Mouse (Mus musculus) B cell, adult 2 months (primary cell): ENCODE measurements around the gene Eif2b4.
"Not testable (repeated sequence)": the region's sequence is repeated elsewhere in the genome, so short reads cannot be mapped to it uniquely, and the experiment has no call there.

Experiments
- DNase-seq, 2 experiments: peaks; one replicate each; pipeline ENCODE4 v3.0.0; 2022

The Eif2b4 gene

DNA sequence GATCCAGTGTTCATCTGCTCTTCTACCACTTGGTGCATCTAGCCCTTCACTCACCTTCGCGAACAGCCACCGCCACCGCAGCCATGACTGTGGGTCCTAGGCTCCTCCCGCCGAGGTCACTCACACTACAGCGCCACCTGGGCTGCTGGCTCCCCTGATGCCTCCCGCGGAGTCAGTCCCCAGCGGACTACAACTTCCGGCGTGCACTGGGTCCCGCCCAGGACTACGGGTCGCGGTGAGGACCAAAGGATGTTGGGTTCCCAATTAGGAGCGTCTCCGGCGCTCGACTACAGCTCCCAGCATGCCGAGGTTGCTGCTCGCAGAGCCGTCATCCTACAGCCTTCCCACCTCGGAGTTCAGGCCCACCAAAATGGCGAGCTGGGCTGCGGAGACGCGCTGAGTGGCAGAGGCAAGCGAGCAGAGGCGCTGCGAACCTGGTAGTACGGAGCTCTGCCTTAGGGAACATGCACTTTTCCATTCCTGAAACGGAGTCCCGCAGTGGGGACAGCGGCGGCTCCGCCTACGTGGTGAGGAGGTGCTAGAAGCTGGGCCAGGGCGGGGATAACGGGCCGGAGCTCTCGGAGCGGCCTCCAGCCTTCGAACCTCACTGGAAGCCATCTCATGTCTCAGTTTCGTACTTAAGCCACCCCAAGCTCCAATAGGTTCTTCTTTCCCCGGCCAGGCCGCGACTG lies at the start of gene Eif2b4, which contains the start of gene Snx17:
Eif2b4 (minus strand) TSS at position 492 of the 692 bp plus-strand sequence.
Snx17 (plus strand) TSS at position 289 of the 692 bp plus-strand sequence.
- peak; percentile 99 to 100 for DNase-seq

DNA sequence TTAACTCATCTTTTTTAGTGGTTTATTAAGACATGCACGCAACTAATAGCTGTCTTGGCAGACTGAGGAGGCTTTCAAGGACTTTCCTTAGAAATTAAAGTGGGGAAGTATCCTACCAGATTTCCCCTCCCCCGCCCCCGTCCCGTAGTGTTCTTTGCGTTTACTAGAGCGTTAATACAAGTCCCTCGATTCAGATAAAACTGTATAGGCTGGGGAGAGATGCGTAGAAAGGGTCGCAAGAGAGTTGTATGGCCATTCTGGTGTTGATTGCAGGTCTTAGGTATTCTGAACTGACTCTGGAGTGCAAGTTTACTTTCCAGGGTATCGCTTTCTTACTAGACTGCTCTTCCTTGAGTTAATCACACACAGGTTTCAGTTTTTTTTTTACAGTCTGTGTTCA lies 49.0 kb upstream of the Eif2b4 start:
- DNase-seq, result no peak

DNA sequence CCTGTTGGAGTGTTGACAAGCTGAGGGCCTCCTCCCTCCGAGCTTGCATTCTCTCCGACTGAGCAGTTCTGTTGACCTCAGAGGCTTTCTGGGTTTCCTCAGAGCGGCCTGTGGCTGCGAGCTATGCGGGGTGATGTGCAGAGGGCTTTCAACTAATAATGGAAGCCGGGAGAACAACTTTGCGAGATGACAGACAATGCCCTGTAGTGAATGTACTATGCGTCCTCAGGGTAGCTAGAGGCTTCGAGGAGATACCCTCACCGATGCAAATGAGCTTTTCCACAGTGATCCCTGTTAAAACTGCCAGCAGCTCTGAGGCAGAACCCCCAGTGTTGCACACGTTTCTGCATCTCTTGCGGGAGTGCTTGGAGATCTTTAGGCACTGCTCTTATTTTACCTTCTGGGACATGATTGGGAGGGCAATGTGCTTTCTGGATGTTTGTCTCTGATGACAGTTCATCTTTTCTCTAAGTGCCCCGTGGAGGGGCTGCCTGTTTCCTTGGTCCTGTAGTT lies 48.3 kb upstream of the Eif2b4 start:
- no peak for DNase-seq

- DNase-seq, result peak; percentile 95
Measured at GRCm38 (mm10) chr5:31240637-31241521, 47.6 kb upstream of the Eif2b4 start, which contains the start of the genes Nrbp1 and Gm9970. Nrbp1 (plus strand) TSS chr5:31240864. Gm9970 (minus strand) TSS chr5:31241232.

DNA sequence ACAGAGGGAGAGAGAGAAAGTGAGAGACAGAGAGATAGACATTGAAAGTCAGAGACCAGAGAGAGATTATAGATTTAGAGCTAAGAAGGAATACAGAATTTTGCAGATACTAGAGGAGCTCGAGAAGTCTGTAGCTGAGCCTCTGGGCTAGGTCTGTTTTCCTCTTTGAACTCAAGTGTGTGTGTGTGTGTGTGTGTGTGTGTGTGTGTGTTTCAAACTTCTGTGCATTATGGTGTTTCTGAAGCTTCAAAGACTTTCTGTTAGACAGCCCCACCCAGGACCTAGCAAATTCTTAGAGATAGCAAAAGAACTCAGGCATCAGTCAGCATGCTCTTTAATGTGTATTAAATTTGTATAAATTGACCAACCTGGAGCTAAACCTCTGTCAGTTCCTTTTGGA lies 33.4 kb upstream of the Eif2b4 start:
- no peak for DNase-seq

GRCm38 (mm10) chr5:31222696-31223095 lies 29.5 kb upstream of the Eif2b4 start:
- DNase-seq, result no peak

DNA sequence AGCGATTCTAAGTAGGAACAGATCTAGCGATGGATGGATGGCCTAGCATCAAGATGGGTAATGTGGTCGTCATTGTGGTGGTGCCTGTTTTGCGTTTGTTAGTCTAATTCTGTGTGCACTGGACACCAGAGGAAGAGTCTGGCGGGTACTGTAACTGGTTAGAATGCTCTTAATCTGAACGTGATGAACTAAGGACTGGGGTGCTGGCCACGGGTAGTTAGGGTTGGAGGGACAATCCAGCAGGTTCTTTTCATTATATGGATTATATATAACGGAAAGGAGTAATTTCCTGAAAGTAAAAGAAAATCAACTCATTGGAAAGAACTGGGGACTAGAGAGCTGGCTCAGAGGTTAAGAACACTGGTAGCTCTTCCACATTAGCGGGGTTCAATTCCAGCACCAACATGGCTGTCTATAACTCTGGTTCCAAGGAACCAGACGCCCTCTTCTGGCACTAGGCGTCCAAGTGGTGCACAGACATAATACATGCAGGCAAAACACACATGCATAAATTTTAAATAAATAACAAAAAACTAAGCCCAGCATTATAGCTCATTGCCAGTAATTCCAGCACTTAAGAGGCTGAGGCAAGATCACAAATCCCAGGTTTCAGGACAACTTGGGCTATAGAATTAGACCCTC lies 28.2 kb upstream of the Eif2b4 start:
- DNase-seq, result peak; percentile 35 to 43

- DNase-seq, result peak; percentile 99 to 100
Measured at GRCm38 (mm10) chr5:31220448-31221303, 27.4 kb upstream of the Eif2b4 start, which contains the start of gene Ppm1g. Ppm1g (minus strand) TSS chr5:31220687.

- DNase-seq, result no peak
Measured at GRCm38 (mm10) chr5:31219911-31220447, 26.7 kb upstream of the Eif2b4 start.

DNA sequence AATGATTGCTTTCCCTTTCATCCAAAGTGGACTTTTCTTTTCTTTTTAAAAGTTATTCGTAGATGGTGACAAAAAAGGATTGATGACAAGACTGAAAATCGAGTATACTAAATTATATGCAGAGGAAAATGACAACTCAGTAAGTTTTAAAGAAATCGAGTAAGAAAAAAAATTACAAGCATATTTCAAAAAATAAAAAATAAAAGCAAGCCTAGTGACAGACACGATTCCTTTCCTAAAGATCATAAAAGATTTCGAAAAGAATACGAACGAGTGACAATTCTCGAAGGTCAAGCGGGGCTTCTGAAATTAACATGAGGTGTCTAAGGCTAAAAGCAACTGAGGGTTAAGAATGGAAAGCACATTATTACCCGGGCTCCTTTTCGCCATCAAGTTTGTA lies 26.2 kb upstream of the Eif2b4 start:
- no peak for DNase-seq

DNA sequence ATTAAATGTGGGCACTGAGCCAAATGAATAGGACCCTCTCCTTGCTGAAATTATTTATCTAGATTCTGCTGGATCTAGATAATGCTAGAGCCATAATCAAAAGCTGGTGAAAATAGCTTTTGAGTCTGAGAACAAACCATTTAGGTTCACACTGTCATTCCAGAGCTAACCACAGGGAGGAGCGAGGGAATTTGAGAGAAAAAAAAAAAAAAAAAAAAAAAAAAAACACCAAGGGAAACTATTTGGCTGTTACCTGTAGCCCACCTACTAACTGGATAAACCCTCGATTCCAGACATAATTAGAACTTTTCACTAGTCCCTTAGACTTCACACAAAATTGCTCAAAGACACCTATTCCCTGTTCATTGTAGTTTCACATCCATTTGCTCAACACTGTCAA lies 25.8 kb upstream of the Eif2b4 start:
- no peak for DNase-seq

DNA sequence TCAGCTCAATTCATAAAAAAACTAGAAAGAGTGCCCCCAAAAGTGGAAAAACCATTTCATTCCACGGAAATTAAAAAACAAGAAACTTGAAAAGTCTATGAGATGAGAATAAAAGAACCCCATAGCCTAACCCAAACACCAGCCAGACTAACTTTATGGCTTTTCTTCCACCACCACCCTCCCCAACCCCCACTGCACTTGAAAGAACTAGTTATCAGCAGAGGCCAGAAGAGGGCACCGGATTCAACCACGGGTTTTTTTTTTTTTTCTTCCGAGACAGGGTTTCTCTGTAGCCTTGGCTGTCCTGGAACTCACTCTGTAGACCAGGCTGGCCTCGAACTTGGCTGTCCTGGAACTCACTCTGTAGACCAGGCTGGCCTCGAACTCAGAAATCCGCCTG lies 25.1 kb upstream of the Eif2b4 start:
- DNase-seq, result peak; percentile 50 to 60

- not testable (repeated sequence) for DNase-seq
Measured at GRCm38 (mm10) chr5:31216554-31216953, 23.3 kb upstream of the Eif2b4 start.

- no peak for DNase-seq
Measured at GRCm38 (mm10) chr5:31204421-31204820, 11.2 kb upstream of the Eif2b4 start.

DNA sequence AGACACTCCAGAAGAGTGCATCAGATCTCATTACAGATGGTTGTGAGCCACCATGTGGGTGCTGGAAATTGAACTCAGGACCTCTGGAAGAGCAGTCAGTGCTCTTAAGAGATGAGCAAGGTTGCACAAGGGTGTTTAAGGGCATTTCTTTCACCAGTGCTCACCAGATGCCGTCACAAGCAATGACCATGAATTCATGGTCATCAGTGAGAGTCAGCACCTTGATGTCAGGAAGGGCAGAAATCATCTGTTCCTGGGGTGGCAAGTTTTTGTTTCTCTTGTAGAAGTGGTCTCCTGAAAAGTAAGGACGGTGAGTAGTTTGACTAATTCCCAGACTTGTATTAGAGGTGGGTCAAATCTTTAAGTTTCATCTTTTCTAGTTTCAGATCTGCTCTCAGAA lies 10.6 kb upstream of the Eif2b4 start:
- no peak for DNase-seq

DNA sequence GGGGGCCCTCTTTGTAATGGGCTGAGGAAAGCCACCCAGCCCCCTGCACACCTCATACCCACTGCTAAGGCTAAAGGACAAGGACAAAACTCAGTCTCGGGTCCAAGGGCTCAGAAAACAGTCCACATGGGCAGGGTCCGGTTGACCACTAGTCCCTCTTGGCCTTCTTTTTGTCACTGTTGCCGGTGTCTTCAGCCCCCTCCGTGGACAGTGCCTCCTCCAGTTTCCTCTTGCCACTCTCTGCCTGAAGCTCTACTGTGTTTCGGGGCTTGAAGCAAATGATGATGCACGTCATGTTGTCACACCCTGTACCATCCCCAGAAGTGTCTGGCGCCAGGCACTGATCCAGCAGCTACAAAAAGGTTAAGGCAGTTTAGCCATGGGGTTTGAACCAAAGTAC lies 9.7 kb upstream of the Eif2b4 start:
- DNase-seq, result no peak

- DNase-seq, result peak; percentile 91 to 93
Measured at GRCm38 (mm10) chr5:31201742-31202590, 8.7 kb upstream of the Eif2b4 start, which contains the start of gene Zfp513. Zfp513 (minus strand) TSS chr5:31202303.

GRCm38 (mm10) chr5:31201042-31201741 lies 8.0 kb upstream of the Eif2b4 start:
- DNase-seq, result peak; percentile 53

- no peak for DNase-seq
Measured at GRCm38 (mm10) chr5:31200327-31200768, 7.1 kb upstream of the Eif2b4 start.

DNA sequence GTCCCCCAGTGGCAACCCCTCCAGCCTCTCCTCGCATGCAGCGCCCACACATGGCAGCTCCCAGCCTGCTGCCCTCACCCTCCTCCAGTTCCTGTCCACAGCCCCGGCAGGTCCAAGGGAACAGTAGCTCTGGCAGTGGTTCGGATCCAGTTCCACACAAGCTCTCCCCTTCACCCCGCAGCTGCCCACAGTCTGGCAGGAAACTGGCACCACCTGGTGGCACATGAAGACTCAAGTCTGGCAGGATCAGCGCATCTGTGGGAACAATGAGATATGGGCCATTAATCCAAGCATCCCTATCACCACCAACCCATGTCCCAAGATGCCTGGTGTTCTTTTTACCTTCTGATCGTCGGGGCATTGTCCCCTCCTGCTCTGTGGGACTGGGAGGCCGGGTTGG lies 6.7 kb upstream of the Eif2b4 start:
- DNase-seq, result no peak
